Mouse (Mus musculus) heart, embryonic 16.5 days (tissue): ENCODE results near the gene Isg20. TPM values are rescaled to one million over a fixed set of nuclear protein-coding genes. Genes with fewer than 3 reads are reported as not detected.

Experiments
- ATAC-seq: fragments of 200-750 bp; cut with Nextera tagmentation; replicated peaks from 2 replicates; pipeline ENCODE4 v1.8.0; 2017; ENCODE audit warnings: moderate number of reproducible peaks; ENCODE audit not compliant: insufficient read depth, low FRiP score; ENCODE audit errors: extremely low read depth
- H3K27ac ChIP-seq: fragments of 300-500 bp; sonication (generic); 2 replicates; pipeline ENCODE4 v1.5.1; 2014; ENCODE audit warnings: mild to moderate bottlenecking, low read length, control low read depth, moderate library complexity
- H3K27me3 ChIP-seq: fragments of 300-500 bp; sonication (generic); 2 replicates; pipeline ENCODE4 v1.6.1; 2014; ENCODE audit warnings: low read length, mixed read lengths; ENCODE audit not compliant: control insufficient read depth, insufficient read depth
- H3K36me3 ChIP-seq: fragments of 300-500 bp; sonication (generic); 2 replicates; pipeline ENCODE4 v1.6.1; 2014; ENCODE audit not compliant: control insufficient read depth, insufficient read depth
- H3K4me1 ChIP-seq: fragments of 300-500 bp; sonication (generic); 2 replicates; pipeline ENCODE4 v1.6.1; 2014; ENCODE audit warnings: low read length, mixed read lengths; ENCODE audit not compliant: control insufficient read depth, insufficient read depth
- H3K4me2 ChIP-seq: fragments of 300-500 bp; sonication (generic); 2 replicates; pipeline ENCODE4 v1.6.1; 2014; ENCODE audit warnings: low read depth, mild to moderate bottlenecking, control low read depth, low read length
- H3K4me3 ChIP-seq: fragments of 300-500 bp; sonication (generic); 2 replicates; pipeline ENCODE4 v1.5.1; 2014; ENCODE audit warnings: mild to moderate bottlenecking, control low read depth, low read length
- H3K9ac ChIP-seq: fragments of 300-500 bp; sonication (generic); 2 replicates; pipeline ENCODE4 v1.6.1; 2014; ENCODE audit warnings: low read length, control low read depth
- H3K9me3 ChIP-seq: fragments of 300-500 bp; sonication (generic); replicated peaks from 2 replicates; pipeline ENCODE4 v1.6.1; 2016; ENCODE audit warnings: low read length; ENCODE audit not compliant: control insufficient read depth
- WGBS: fragments of 180-500 bp; shearing (Covaris S2); extraction: QIAGEN DNeasy Blood & Tissue Kit; methylation state at CpG from one replicate; pipeline ENCODE4 v1.1.7; 2014; 5-methylcytosine and 5-hydroxymethylcytosine counted together
- polyA plus RNA-seq: library from polyadenylated mRNA; unstranded; fragments of >200 nt; fragmentation: Nextera tagmentation; extraction: Ambion mirVana; gene quantifications from 2 replicates; pipeline ENCODE4 v1.2.1, GENCODE M21; 2015

The Isg20 gene
- polyA plus RNA-seq, 1 experiment from 2014 or later = 22.5 TPM

DNA sequence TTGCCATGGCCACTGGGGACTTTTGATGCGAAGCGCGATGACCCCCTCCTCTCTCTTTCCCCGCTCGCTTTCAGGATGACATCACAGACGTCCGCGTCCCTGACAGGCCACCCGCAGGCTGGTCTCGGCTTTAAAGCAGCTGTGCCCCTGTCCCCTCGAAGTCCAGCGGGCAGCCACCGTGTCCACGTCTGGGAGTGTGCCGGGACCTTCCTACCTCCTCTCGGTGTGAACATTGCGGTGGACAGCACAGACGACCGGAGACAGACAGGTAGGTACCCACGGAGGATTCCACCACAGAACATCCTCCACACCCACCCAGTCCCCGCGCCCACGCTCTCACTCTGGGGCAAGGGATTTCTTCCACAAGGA lies 30.8 kb upstream of the Isg20 start:
- no peaks in the 10 kb centered on the region for H3K4me1 ChIP-seq
- H3K9me3 ChIP-seq = no peaks in the 10 kb centered on the region
- WGBS = 1% methylated on average over 23 of the region's 23 CpGs
- no peak overlapping the region for H3K9ac ChIP-seq
- no peak overlapping the region; the same call in 1 of the 2 replicates for H3K4me3 ChIP-seq
- H3K36me3 ChIP-seq = no peaks in the 10 kb centered on the region
- no peak for ATAC-seq
- no peak overlapping the region for H3K27ac ChIP-seq
- H3K27me3 ChIP-seq = peaks cover 67% of the 10 kb centered on the region
- H3K4me2 ChIP-seq = peak overlapping the region; percentile 41

DNA sequence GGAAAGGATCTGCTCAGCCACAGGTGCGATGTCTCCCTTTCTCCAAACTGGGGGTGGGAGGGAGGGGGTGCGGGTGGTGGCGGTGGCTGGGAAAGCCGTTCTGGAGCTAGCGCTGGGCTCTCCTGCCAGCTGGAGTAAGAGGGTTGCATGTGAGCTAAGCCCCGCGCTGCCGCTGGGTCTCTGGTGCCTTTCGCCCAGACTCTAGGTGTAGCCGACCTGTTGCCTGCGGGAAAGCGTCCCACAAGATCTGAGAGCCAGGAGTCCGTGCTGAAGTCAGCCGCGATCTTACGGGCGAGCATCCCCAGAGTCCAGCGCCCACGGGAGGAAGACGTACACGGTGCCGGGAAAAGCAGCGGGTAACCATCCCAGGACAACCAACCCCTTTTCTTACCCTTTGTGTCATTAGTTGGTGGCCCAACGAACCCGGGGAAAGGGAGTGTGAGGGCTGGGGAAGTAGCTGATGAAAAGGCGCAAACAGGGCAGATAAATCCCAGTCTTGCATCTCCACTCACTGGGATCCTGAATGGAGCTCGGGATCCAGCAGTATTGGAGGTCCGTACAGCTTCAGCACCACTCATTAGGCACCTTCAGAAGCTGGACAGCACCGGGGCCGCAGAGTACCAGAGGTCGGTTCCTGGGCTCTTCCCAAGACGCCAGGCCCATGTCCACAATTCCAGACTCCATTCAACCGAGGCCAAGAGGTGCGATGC lies 30.1 kb upstream of the Isg20 start:
- Histone ChIP-seq H3K27ac (no peak overlapping the region), H3K4me1 (no peaks in the 10 kb centered on the region), H3K36me3 (no peaks in the 10 kb centered on the region), H3K27me3 (peaks cover 71% of the 10 kb centered on the region), H3K9ac (no peak overlapping the region), H3K4me2 (no peak overlapping the region), H3K9me3 (no peaks in the 10 kb centered on the region), H3K4me3 (no peak overlapping the region)
- 3% methylated on average over 34 of the region's 34 CpGs for WGBS
- no peak for ATAC-seq

GRCm38 (mm10) chr7:78883726-78884060 lies 29.5 kb upstream of the Isg20 start:
- 15% methylated on average over 8 of the region's 8 CpGs for WGBS
- Histone ChIP-seq H3K36me3 (no peaks in the 10 kb centered on the region), H3K4me2 (no peak overlapping the region), H3K4me1 (no peaks in the 10 kb centered on the region), H3K27me3 (peaks cover 75% of the 10 kb centered on the region), H3K9ac (no peak overlapping the region), H3K27ac (no peak overlapping the region), H3K4me3 (no peak overlapping the region), H3K9me3 (no peaks in the 10 kb centered on the region)
- ATAC-seq = no peak

- Histone ChIP-seq H3K4me1 (no peaks in the 10 kb centered on the region), H3K36me3 (no peaks in the 10 kb centered on the region), H3K27ac (no peak overlapping the region), H3K9ac (no peak overlapping the region), H3K9me3 (no peaks in the 10 kb centered on the region), H3K4me2 (no peak overlapping the region), H3K27me3 (peaks cover 75% of the 10 kb centered on the region), H3K4me3 (no peak overlapping the region)
- WGBS = 16% methylated on average over 6 of the region's 6 CpGs
- ATAC-seq = no peak
Measured at GRCm38 (mm10) chr7:78884139-78884538, 29.1 kb upstream of the Isg20 start.

GRCm38 (mm10) chr7:78885404-78885803 lies 27.8 kb upstream of the Isg20 start:
- H3K4me3 ChIP-seq = no peak overlapping the region
- H3K4me2 ChIP-seq = no peak overlapping the region
- H3K27me3 ChIP-seq = peaks cover 79% of the 10 kb centered on the region
- H3K4me1 ChIP-seq = no peaks in the 10 kb centered on the region
- no peaks in the 10 kb centered on the region for H3K36me3 ChIP-seq
- WGBS = 79% methylated on average over 5 of the region's 5 CpGs
- H3K9ac ChIP-seq = no peak overlapping the region
- no peak overlapping the region for H3K27ac ChIP-seq
- ATAC-seq = no peak
- H3K9me3 ChIP-seq = no peaks in the 10 kb centered on the region

DNA sequence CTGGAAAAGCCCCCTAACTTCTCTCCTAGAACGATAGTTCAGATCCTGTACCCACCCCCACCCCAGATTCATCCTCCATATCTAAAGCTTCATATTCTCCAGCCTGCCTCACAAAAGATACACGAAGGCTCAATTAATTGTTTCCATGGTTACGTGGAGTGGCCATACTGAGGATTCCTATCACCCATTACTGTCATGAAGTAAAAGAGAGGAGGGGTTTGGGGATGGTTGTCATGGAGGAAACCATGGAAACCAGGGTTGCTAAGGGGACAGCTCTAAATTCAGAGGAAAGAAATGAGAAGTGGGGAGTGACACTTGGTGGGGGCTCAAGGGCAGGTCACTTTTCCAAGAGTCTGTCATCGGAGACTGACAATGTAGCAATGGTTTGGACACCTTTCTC lies 26.7 kb upstream of the Isg20 start:
- Histone ChIP-seq H3K4me1 (no peaks in the 10 kb centered on the region), H3K36me3 (no peaks in the 10 kb centered on the region), H3K27ac (no peak overlapping the region), H3K4me3 (no peak overlapping the region), H3K9ac (no peak overlapping the region), H3K9me3 (no peaks in the 10 kb centered on the region), H3K4me2 (no peak overlapping the region), H3K27me3 (peaks cover 71% of the 10 kb centered on the region)
- ATAC-seq = no peak
- WGBS = 76% methylated on average over 4 of the region's 4 CpGs

DNA sequence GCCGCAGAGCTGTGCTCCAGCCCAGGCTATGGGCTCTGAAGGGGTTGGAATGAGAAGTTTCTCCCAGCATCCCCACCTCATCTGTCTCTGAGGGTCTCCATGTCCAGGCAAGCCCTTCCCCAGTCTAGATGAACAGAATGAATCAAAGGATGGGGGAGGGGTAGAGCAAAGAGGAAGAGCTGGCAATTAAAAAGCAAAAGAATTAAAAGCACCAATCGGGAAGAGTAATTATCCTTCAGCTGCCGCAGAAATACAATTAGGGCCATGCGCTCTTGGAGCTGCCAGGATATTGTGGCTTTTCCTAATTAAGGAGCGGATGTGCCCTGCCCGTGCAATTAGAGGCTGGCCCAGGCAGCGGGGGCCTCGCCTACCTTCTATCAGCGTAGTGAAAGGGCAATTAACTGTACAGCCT lies 25.8 kb upstream of the Isg20 start:
- no peak for ATAC-seq
- Histone ChIP-seq H3K4me3 (no peak overlapping the region), H3K9ac (no peak overlapping the region), H3K36me3 (no peaks in the 10 kb centered on the region), H3K27me3 (peaks cover 64% of the 10 kb centered on the region), H3K9me3 (no peaks in the 10 kb centered on the region), H3K27ac (no peak overlapping the region), H3K4me1 (no peaks in the 10 kb centered on the region), H3K4me2 (no peak overlapping the region)
- 72% methylated on average over 9 of the region's 9 CpGs for WGBS

GRCm38 (mm10) chr7:78890641-78891040 lies 22.6 kb upstream of the Isg20 start:
- no peak overlapping the region for H3K27ac ChIP-seq
- 3% methylated on average over 16 of the region's 16 CpGs for WGBS
- no peak overlapping the region for H3K4me2 ChIP-seq
- H3K4me3 ChIP-seq = no peak overlapping the region
- no peak for ATAC-seq
- H3K9ac ChIP-seq = no peak overlapping the region
- no peaks in the 10 kb centered on the region for H3K36me3 ChIP-seq
- H3K4me1 ChIP-seq = peaks cover 2% of the 10 kb centered on the region
- peaks cover 37% of the 10 kb centered on the region for H3K27me3 ChIP-seq
- H3K9me3 ChIP-seq = no peaks in the 10 kb centered on the region

- H3K27ac ChIP-seq = no peak overlapping the region
- 72% methylated on average over 10 of the region's 10 CpGs for WGBS
- no peak overlapping the region for H3K9ac ChIP-seq
- H3K4me2 ChIP-seq = no peak overlapping the region
- H3K4me1 ChIP-seq = peaks cover 15% of the 10 kb centered on the region
- H3K9me3 ChIP-seq = no peaks in the 10 kb centered on the region
- ATAC-seq = no peak
- no peaks in the 10 kb centered on the region for H3K36me3 ChIP-seq
- H3K27me3 ChIP-seq = peaks cover 11% of the 10 kb centered on the region
- H3K4me3 ChIP-seq = no peak overlapping the region
Measured at GRCm38 (mm10) chr7:78893917-78894316, 19.3 kb upstream of the Isg20 start.
